Mouse (Mus musculus) ovary, postnatal 14 days (tissue): ENCODE measurements around the gene Prkce.

Experiments
- DNase-seq: peaks from one replicate; pipeline ENCODE4 v3.0.0; 2022; ENCODE audit warnings: low spot score

The Prkce gene

DNA sequence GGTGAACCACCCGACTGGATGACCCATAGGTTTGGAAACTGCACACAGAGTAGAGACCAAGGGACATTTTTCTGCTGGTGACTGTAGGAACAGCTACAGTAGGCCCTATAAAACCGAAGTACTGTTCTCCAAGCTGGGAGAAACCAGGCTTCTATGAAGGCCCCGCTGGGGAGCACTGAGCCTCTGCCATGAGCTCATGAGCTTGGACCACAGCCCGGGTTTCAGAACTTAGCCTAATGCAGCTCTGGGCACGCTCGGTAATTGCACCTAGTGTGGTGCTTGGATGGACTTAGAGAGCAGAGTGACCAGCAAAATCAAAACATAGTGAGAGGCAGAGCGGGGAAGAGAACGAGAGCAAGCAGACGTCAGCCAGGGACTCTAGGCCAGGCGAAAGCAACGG is 134.7 kb downstream of the Prkce start:
- DNase-seq: no peak

DNA sequence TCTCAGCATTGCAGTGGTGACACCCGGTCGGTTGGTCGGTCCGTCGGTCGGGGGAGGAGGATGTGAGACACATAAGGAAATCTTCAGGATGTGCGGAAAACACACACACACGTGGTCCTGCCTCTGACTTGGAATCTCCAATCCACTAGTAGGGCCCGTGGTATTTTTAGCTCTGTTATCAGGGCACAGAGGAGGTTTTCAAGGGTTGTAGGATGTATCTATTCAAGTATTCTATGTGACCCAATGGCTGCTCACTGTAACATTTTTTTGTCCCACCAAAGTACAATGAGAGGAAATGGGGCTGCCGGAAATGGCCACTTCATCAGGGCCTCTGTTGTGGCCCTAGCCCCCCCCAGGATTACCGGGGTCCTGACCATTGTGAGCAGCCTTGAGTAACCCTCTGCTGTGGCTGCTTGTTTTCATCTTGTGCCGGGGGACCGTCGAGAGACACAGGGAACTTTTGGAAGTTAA is 135.3 kb downstream of the Prkce start:
- no peak for DNase-seq

DNA sequence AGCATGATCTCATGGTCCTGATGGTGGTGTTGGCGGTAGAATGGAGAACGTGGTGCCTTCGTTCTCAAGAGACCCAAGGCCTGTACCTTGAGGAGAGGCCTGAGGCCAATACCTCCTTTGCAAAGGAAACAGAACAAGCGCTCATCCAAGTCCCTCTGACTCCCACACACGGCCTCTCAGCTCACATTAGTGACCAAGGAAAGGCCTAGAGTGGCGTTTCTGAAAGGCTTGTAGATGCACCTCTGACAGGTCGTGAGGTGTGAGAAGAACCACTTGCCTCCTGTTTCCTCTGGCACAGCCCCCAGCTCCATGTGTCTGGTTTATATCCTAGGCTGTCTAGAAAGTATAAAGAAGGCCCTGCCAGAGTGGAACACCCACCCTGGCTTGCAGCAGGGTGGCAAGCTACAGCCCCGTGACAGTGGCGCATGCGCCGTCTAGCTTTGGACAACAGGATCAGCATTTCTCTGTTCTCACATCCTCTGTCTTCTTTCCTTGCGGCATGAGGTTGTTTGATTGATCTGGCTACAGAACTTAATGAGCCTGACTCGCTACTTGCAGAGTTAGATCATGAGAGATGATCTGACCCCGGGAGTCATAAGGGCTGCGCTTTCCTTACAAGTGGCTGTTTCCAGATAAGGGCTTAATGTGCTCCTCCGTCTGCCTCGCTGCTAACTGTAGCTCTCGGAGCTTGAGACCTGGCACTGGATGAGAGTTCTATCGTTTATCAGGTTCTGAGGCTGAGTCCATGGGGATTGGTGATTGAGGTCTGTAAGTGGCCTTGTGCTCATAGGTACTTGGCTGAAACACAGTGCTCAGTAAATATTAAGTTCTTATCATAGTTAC is 136.0 kb downstream of the Prkce start:
- DNase-seq: no peak

DNA sequence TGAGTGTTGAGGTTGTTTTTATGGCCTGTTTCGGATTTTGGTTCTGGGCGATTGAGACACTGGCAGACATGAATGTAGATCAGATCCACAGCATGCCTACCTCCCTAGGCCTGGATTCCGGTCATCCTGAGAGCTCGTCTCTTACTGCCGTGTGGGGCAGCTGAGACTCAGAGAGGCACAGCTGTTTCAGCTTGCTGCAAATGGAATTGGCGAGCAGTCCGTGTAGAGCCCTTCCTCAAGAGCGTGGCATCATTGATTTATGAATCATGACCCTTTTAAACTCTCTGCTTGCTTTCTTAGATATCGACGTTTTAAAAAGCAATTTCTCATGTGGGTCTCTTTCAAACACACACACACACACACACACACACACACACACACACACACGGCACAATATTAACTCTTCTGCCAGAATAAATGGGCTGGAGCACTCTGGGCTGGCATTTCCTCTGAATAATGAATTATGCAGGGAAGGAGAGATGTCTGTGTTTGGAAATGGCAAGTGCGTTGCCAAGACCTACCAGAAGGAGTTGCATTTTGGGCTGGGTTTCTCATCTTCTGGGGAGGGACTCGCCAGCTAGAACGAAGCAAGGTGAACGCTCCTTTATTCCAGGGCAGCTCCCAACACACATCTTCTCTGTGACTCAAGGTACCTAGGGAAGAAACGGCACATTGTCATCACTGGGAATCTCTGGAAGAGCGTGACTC is 137.5 kb downstream of the Prkce start:
- DNase-seq: no peak

DNA sequence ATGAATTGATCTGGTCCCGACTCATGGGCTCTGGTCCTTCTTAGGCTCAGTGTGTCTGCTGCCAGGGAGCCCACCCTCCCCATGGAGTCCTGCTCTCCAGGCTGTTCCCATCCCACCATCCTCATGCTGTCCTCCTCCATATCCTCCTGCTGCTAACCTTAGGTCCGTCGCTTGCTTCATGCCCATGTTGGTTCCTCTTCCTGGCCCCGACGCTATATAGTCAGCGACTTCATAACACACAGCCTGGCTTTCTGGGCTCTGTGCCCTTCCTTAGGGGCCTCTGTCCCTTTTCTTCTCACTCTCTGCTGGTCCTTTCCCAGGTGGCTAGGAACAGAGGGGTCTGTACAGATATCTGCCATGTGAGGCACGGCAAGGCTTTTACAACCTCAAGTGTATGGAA is 138.6 kb downstream of the Prkce start:
- DNase-seq: no peak

DNA sequence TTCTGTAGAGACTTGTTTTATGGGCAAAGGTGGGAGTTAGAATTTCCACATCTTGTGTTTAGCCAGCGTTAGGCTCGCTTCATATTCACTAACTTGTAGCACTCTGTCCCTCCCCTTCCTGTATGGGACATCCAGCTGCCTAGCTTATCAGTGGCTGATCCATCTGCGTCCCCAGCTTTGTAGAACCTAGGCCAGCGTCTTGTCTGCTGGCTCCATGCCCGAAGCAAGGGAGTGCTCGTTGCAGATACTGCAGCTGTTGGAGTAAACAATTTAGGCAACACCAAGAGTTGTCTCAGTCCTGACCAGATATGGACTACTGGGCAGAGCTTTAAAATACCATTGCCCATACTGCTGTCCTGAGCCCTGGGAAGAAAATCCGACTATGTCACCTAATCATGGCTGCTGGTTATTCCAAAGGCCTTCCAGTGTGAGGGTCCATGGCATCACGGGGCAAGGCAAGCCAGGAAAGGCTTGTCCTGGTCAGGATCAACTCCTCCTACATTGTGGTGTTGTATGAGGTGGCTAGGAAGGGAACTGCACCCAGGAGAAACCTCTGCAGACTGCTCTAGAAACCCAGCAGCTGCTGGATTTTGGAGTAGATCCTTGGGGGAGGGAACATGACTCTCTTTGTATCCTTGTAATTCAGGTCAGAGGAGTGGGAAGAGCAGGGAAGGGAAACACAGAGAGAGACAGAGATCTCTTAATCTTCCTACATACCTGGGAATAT is 146.0 kb downstream of the Prkce start:
- no peak for DNase-seq

DNA sequence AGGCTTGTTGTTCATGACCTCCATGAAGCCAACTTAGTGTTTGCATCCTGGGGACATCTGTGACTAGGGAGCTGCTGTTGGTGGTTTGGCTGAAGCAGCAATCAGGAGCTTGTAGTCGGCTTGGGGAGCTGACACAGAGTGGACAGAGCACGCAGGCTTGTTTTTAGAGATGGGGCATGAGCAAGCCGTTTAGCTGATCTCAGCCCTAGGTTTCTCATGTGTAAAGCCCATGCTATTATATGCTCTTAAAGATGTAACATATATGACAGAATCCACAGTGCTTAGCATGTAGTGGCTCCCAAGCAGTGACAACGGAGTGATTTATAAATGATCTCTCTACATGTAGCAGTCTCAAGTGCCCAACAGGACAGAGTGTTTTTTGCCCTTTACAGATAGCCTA is 148.3 kb downstream of the Prkce start:
- no peak for DNase-seq

DNA sequence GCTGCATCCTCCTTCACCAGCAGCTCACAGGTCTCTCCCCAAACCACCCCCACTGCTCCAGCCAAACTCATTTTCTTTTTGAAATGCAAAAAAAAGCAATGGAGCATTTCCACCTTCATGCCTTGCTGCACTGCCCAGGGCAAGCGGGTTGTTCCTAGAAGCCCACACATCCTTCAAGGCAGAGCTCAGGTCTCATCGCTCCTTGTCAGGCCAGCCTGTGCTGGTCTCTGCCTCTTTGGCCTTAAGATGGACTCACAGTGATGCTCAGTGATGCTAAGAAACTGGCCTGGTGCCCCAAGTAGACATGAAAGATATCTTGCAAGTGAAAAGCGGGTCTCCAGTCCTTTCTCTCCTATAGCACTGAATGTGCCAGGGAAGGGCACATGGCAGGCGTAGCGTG is 149.2 kb downstream of the Prkce start:
- no peak for DNase-seq

DNA sequence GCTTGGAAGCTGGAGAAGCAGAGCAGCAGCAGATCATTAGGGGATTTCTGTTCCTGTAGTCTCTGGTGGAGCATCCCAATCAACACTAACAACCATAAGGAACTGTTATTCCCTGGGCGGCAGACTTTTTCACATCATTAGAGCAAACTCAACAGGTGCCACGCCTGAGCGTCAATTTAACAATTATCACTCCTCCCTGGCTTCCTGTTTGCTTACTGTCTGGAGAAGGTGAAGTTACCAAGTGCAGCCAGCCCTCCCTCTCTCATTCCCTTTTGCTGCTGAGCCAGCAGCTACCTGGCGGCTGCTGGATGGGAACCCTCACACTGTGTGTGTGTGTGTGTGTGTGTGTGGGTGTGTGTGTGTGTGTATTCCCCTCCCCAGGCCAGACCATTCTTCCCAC is 149.6 kb downstream of the Prkce start:
- no peak for DNase-seq

DNA sequence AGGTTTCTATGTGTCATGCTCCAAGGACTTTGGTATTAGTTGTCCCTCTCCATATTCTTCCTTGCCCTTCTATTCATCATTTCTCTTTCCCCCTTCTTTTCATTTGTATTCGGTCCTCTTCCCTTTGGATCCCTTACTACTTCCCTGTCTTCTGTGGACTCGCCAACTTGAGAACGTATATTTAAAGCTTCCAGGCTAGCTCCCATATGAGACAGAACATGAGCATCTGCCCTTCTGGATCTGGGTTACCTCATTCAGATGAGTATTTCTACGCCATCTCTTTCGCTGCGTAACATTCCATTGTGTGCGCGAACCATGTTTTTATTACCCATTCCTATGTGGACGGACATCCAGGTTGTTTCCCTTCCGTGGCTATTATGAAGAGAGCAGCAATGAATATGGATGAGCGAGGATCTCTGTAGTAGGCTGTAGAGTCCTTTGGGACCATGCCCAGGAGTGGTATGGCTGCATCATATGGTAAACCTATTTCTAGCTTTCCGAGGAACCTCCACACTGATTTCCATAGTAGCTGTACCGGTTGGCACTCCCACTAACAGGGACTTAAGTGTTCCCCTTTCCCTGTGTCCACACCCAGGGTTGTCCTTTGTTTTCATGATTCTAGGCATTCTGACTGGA is 152.5 kb downstream of the Prkce start:
- DNase-seq: no peak

DNA sequence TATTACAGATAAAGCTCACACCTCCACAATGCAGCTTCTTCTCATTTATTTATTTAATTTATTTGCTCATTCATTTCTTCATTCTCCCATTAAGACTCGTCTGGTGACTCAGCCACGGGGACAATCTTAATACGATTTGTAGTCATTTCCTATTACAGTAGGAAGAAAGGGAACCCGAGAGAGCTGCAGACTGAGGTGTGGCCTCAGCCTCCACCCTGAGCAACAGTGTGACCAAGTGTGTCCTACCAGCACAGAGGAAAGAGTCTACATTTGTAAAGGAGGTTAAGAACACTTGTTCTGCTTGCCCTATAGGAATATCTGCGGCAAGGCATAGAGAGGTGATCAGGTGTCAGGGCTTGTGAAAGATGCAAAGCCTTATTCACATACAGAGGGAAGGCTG is 155.3 kb downstream of the Prkce start:
- no peak for DNase-seq

DNA sequence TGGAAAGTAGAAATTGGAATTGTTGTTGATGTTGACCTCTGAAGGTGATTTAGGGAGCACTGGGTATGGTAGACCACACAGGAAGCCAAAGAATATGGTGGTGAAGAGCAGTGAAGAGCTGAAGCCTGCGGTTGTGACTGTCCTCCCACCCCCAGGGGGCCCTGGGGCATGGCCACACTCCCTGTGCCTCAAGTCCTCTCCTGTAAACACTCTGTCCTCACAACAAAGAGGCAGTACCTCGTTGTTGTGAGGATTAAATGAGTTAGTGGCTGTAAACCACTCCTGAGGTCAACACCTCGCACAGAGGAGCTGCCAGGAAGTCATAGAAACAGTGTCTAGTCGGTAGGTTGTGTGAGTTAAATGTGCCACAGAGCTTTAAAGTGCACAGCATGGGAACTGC is 155.7 kb downstream of the Prkce start:
- no peak for DNase-seq

DNA sequence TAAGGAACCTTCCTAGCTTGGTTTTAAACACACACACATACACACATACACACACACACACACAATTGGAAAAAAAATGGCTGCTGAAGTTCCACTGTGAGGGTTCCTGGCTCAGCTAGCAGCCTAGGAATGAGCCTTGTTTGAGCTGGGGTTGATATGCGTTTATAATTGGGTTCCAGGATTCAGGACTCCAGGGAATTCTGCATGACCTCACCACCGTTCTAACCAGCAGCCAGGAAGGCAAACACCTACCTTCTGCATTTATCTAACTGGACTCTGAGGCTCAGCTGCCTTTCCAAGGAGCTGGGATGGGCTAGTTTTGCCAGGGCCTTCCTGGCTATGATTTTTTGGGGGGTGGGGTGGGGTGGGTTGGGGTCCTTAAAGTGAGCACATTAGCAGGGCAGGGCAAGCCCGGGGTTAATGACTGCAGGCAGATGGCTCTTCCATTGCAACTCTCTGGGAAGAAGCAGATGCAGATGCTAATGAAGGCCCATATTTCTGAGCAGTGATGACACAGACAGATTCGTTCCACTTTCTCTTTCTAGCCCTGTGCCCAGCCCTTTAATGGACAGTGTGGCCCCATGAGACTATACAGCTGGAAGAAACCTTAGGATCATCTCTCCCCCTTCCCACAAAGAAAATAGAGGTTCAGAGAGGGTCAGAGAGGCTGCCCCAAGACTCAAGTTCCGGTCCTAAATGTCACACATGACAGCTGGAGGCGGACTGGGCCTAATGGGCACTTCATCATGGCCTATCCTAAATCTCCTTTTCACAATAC is 156.5 kb downstream of the Prkce start:
- no peak for DNase-seq

DNA sequence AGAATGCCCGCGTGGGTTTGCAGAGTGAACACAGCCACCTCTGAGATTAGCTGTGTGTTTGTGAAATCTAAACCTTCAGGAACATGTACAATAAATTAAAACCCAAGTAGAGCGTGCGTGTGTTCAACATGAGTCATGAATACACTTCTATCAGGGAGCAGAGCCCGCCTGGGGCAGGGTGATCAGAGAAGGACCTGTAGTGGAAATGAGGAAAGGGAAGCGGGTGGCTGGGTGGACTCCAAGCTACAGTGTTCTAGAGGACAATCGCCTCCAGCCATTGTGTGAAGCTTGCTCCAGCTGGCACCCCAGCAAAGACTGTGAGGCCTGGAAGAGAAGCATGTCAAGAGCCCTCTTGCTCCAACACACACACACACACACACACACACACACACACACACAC is 157.2 kb downstream of the Prkce start:
- no peak for DNase-seq

DNA sequence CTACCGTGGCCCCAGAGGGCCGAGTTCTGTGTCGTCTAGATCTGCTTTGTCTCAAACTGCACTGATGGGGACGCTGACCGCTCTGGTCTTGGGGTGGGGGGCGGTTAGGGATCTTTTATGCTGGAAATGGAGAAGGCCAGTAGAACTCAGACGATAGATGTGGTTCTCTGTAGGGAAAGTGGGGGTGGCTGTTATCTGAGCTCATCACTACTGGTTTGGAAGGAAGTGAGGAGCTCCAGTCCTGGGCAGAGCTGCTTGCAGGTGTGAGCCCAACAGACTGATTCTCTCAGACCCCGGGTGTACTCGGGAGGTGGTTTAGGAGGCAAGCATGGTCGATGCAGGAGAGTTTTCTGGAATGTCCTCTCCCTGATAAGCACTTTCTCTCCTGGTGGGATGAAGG is 157.7 kb downstream of the Prkce start:
- no peak for DNase-seq

DNA sequence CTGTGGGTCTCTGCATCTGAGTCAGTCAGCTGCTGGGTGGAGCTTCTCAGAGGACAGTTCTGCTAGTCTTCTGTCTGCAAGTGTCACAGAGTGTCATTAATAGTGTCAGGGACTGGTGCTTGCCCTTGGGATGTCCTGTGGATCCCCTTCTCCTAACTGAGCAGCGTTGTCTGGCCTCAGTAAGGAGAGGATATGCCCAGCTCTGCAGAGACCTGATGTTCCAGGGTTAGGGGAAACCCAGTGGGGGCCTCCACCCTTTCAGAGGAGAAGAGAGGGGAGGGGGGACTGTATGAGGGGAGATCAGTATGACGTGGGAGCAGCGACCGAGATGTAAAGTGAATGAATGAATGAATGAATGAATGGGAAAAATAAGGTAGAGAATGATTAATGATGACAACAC is 160.4 kb downstream of the Prkce start:
- no peak for DNase-seq

DNA sequence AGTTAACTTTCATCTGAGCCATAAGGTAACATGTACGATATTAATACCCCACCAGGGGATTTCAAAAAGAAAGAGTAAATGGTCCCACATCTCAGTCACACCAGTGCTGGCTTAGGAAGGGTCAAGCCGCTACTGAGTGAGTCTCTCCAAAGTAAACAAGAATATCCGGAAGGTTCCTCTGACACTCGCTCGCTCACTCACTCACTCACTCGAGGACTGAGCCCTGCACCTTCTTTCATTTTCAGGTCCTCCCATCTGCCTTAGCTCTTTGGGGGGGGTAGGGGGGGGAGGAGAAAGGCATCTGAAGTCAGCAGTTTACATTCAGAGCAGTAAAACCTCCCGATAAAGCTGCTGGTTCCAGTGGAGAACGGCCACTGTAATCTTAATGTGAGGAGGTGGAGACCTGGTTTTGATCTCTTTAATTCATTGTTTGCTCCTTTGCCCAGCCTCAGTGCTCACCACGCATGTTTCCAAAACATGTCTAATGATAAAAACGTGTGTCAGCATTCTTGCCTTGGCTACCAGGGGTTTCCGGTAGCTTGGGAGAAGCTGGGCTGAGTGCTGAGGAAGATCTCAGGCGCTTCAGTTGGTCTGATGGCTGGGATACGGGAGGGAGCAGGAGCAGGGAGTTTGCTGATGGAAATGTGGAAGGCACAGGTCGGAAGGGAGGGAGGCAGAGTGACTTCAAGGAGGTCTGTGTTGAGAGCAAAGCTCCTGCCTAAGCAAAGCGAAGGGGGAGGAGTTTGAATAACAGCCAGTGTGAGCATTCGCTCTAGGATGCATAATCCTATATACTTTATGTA is 161.9 kb downstream of the Prkce start:
- no peak for DNase-seq

DNA sequence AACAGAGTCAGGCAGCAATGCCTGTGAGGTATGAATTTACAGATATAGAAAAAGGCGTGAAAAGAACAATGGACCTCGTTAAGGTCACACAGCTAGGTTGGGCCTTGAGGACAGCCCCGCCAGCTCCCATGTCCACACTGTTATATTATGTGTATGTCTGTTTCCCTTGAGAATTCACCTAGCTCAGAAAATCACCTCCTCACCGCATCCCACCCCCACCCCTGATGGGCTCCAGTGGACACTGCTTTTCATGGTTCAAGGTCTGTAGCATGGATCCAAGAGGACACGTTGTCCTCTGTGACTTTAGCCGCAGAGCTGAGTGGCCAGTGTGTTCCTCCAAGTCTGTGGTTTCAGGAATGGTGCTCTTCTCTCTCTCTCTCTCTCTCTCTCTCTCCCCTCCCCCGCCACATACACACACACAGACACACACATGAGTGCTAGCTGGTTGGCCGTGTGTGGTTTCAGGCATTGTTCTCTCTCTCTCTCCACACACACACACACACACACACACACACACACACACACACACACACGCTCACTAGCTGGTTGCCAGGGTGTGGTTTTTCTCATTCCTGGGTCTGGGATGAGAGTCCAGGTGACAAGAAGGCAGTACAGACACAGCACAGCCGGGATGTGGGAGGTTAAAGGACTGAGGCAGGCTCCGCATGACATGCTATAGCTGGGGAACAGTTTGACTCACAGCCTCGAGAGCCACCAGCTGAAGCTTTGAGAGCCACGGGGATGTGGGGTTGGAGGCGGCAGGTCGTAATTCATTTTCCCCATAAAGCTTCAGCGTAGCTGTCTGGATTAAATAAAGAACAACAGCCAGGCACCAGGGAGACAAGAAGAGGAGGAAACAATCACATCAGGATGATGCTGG is 162.7 kb downstream of the Prkce start:
- no peak for DNase-seq

DNA sequence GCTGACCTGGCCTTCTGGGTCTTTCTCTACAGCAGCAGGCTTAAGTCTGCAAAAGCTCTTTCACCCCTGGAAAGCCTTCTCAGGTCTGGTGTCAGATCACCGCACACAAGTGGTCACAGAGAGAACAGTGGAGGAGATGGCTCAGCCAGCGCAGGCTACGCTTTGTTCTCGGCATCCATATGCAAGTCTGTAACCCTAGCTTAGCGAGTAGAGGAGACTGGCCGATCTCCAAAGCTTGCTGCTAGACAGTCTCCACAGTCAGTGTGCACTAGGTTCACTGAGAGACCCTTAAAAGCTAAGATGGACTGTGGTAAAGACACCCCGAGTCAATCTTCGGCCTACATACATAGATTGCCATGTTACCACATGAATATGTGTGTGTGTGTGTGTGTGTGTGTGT is 164.2 kb downstream of the Prkce start:
- no peak for DNase-seq

DNA sequence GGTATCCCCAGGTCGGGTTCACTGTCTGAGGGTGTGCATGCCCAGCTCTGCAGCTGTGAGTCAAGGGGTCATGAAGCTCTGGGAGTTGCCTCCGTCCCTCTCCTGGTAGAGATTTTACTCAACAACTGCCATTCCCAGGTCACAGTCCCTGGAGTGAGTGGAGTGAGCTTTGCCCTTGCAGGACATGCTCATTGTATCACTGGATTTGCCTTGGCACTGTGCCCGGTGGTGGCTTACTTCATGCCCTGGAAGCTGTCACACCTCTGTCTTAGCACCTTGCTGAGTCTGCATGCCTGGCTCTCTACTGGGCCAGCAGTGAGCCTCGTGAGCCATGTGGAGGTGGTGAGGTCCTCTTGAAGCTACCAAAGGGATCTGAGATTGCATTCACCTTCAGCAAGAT is 167.4 kb downstream of the Prkce start:
- no peak for DNase-seq
